Mouse (Mus musculus): ENCODE results near the gene Ddx55. TPM values are rescaled to one million over a fixed set of nuclear protein-coding genes. Genes with fewer than 3 reads are reported as not detected.

The Ddx55 gene
- polyA plus RNA-seq, 1 experiment from 2014 or later, result 17.3 TPM

DNA sequence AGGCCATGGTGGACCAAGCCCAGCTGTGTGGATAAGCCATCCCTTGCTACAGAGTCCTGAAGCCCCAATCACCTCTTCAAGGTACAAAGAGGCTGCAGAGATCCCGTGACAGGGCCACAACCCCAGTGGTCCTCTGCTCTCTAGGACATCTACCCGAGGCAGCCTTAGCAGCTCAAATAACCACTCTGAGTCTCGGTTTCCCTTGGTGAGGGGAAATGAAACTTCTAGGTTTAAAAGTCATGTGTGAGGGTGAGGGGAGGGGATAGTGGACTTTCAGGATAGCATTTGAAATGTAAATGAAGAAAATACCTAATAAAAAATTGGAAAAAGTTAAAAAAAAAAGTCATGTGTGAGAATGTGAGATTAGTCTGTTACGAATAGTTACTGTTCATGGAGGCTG is 31.1 kb upstream of the Ddx55 start:
- no peak overlapping the region for H3K9ac ChIP-seq (ENCODE audit: low read depth, low read length)
- no peak overlapping the region for H3K27ac ChIP-seq (ENCODE audit: low read depth, low read length)
- H3K4me3 ChIP-seq (ENCODE audit: low read length), result no peak overlapping the region
- H3K4me1 ChIP-seq (ENCODE audit: control insufficient read depth, insufficient read depth, low read length), result no peaks in the 10 kb centered on the region
- H3K9me3 ChIP-seq (ENCODE audit: control insufficient read depth, low read length), result 0 out of 2 replicates have a peak, but pooled peaks cover 3% of the 10 kb centered on the region
- H3K36me3 ChIP-seq (ENCODE audit: control insufficient read depth, insufficient read depth, low read length), result peaks cover 23% of the 10 kb centered on the region; the same call in 1 of the 2 replicates
- no peak for ATAC-seq (ENCODE audit: low FRiP score, low TSS enrichment)
- WGBS, result 67% methylated on average over 4 of the region's 4 CpGs
- no peaks in the 10 kb centered on the region for H3K27me3 ChIP-seq (ENCODE audit: control insufficient read depth, insufficient read depth, low read length)
- H3K4me2 ChIP-seq (replicated peaks; ENCODE audit: low read depth, low read length), result no peak overlapping the region

DNA sequence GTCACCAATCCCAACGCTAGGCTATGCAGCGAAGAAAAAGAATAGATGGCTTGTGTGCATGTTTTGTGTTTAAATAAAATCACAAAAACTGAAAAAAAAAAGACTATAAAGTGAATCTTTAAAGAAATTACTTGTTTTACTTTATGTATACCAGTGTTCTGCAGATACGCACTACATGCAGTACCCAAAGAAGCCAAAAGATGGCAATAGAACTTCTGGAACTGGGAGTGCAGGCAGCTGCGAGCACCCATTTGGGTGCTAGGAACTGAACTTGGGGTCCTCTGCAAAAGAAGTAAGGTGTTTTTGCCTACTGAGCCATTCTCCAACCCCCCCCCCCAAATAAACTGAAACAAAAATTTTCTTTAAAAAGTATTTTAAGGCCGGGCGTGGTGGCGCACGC is 29.6 kb upstream of the Ddx55 start:
- Histone ChIP-seq H3K4me1 (ENCODE audit: control insufficient read depth, insufficient read depth, low read length) (peaks cover under 1% of the 10 kb centered on the region), H3K4me3 (ENCODE audit: low read length) (no peak overlapping the region), H3K36me3 (ENCODE audit: control insufficient read depth, insufficient read depth, low read length) (peaks cover 20% of the 10 kb centered on the region; the same call in 1 of the 2 replicates), H3K9me3 (ENCODE audit: control insufficient read depth, low read length) (0 out of 2 replicates have a peak, but pooled peaks cover 3% of the 10 kb centered on the region), H3K9ac (ENCODE audit: low read depth, low read length) (no peak overlapping the region), H3K27ac (ENCODE audit: low read depth, low read length) (no peak overlapping the region), H3K4me2 (replicated peaks; ENCODE audit: low read depth, low read length) (no peak overlapping the region), H3K27me3 (ENCODE audit: control insufficient read depth, insufficient read depth, low read length) (no peaks in the 10 kb centered on the region)
- no peak for ATAC-seq (ENCODE audit: low FRiP score, low TSS enrichment)
- 96% methylated on average over 8 of the region's 8 CpGs for WGBS

DNA sequence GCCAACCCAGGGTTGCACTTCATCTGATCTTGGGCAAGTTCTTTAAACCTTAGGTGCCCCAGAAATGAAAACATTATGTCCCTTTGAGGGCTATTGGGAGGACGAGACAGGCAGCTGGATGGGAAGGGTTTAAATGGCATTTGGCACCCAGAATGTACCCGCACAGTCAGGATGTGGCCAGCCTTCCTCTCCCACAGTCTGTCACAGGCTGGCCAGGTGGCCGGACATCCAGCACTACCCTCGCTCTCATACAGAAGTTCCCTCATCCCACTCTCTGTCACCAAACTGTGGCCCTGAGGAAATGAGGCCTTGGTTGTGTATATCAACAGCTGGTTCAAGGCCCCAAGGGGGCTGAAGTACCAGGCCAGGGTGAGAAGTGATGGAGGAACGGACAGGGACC is 27.7 kb upstream of the Ddx55 start:
- Histone ChIP-seq H3K9me3 (ENCODE audit: control insufficient read depth, low read length) (0 out of 2 replicates have a peak, but pooled peaks cover 3% of the 10 kb centered on the region), H3K4me2 (replicated peaks; ENCODE audit: low read depth, low read length) (no peak overlapping the region), H3K9ac (ENCODE audit: low read depth, low read length) (no peak overlapping the region), H3K27ac (ENCODE audit: low read depth, low read length) (no peak overlapping the region), H3K4me1 (ENCODE audit: control insufficient read depth, insufficient read depth, low read length) (peaks cover 19% of the 10 kb centered on the region), H3K36me3 (ENCODE audit: control insufficient read depth, insufficient read depth, low read length) (peaks cover 12% of the 10 kb centered on the region; the same call in 1 of the 2 replicates), H3K27me3 (ENCODE audit: control insufficient read depth, insufficient read depth, low read length) (no peaks in the 10 kb centered on the region), H3K4me3 (ENCODE audit: low read length) (no peak overlapping the region)
- WGBS, result 90% methylated on average over 5 of the region's 5 CpGs
- no peak for ATAC-seq (ENCODE audit: low FRiP score, low TSS enrichment)

DNA sequence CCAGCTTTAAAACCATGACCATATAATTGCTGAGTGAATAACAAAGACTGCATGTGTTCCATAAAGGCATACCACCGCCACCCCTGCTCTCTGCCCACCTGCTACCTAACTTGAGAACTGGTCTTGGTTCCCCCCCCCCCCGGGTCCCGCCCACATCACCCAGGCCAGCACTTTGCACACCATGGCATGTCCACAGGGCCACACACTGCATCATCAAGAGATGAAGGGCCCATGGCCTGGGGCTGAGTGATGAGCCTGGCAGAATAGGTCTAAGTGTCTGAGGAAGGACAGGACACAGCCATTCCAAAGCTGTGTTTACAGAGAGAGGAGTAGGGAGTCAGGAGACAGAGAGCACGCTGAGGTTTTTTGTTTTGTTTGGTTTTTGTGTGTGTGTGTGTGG is 24.3 kb upstream of the Ddx55 start:
- WGBS, result 62% methylated on average over 4 of the region's 4 CpGs
- Histone ChIP-seq H3K4me3 (ENCODE audit: low read length) (peak overlapping the region; percentile 84; the same call in 1 of the 2 replicates), H3K9ac (ENCODE audit: low read depth, low read length) (peak overlapping the region; percentile 50), H3K36me3 (ENCODE audit: control insufficient read depth, insufficient read depth, low read length) (no peaks in the 10 kb centered on the region; the same call in 1 of the 2 replicates), H3K4me1 (ENCODE audit: control insufficient read depth, insufficient read depth, low read length) (peaks cover 37% of the 10 kb centered on the region), H3K27ac (ENCODE audit: low read depth, low read length) (peak overlapping the region; percentile 65; the same call in 1 of the 2 replicates), H3K4me2 (replicated peaks; ENCODE audit: low read depth, low read length) (peak overlapping the region; percentile 88), H3K27me3 (ENCODE audit: control insufficient read depth, insufficient read depth, low read length) (no peaks in the 10 kb centered on the region), H3K9me3 (ENCODE audit: control insufficient read depth, low read length) (no peaks in the 10 kb centered on the region)
- ATAC-seq (ENCODE audit: low FRiP score, low TSS enrichment), result no peak

DNA sequence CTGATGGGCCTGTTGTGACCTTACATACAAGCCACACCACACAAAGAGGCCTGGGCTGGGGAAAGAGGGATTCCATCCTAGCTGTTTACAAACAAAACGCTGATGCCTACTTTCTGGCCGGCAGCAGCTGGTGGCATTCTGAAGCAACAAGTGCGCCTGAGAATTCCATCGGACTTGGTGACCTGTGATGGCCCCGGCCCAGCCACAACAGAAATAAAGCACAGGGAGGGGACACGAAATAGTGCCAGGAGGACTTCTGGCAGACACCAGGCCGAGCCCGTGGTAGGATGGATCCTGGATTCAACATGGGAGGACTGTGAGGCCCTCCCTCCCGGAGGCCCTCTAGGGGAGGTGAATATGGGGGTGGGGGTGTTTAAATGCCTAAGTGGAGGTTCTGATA is 23.9 kb upstream of the Ddx55 start:
- Histone ChIP-seq H3K27ac (ENCODE audit: low read depth, low read length) (peak overlapping the region; percentile 65; the same call in 1 of the 2 replicates), H3K9ac (ENCODE audit: low read depth, low read length) (peak overlapping the region; percentile 50), H3K36me3 (ENCODE audit: control insufficient read depth, insufficient read depth, low read length) (no peaks in the 10 kb centered on the region; the same call in 1 of the 2 replicates), H3K4me3 (ENCODE audit: low read length) (peak overlapping the region; percentile 84), H3K27me3 (ENCODE audit: control insufficient read depth, insufficient read depth, low read length) (no peaks in the 10 kb centered on the region), H3K4me2 (replicated peaks; ENCODE audit: low read depth, low read length) (peak overlapping the region; percentile 88), H3K9me3 (ENCODE audit: control insufficient read depth, low read length) (no peaks in the 10 kb centered on the region), H3K4me1 (ENCODE audit: control insufficient read depth, insufficient read depth, low read length) (peaks cover 37% of the 10 kb centered on the region)
- ATAC-seq (ENCODE audit: low FRiP score, low TSS enrichment), result no peak
- 23% methylated on average over 9 of the region's 9 CpGs for WGBS

DNA sequence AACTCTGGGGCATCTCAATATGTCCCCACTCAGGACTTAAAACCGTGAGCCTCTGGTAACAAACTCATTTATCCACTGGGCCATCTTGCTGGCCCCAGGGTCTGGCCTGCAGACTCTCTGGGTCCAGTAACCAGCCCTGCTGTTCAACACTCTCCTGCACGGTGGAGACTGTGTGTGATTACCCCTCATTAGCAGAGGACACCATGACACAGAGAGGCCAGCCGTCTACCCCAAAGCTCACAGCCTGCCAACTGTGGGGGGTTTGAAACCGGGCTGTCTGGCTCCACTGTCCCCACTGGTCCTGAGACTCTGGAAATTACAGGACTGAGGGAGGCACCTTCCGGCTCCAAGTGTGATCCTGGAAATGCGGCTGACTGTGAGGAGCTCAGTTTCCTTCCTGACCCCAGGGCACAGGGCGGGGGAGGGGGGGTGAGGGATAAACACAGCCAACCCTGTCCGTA is 23.4 kb upstream of the Ddx55 start:
- 11% methylated on average over 8 of the region's 8 CpGs for WGBS
- 0 out of 2 replicates have a peak, but pooled peaks have one; percentile 2 for ATAC-seq (ENCODE audit: low FRiP score, low TSS enrichment)

DNA sequence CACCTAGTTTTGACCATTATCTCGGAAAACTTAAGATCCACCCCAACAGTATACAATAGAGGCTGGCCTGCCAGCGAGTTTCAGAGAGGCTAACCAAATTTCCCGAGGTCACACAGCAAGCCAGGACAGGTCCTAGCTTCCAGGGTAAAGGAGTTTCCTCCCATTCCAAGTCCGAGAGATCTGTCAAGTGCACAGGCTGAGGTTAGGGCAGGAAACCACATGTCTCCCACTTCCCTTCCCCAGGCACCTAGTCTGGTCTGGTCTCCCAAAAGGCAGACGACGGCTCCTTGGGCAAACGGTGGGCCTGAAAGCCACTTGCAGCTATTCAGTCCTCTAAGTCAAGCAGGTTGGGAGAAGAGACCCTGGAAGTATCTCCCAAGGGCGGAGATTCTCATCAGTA is 23.0 kb upstream of the Ddx55 start:
- H3K4me1 ChIP-seq (ENCODE audit: control insufficient read depth, insufficient read depth, low read length), result peaks cover 37% of the 10 kb centered on the region
- no peak for ATAC-seq (ENCODE audit: low FRiP score, low TSS enrichment)
- H3K9ac ChIP-seq (ENCODE audit: low read depth, low read length), result peak overlapping the region; percentile 50; the same call in 1 of the 2 replicates
- peak overlapping the region; percentile 84 for H3K4me3 ChIP-seq (ENCODE audit: low read length)
- no peaks in the 10 kb centered on the region for H3K27me3 ChIP-seq (ENCODE audit: control insufficient read depth, insufficient read depth, low read length)
- H3K27ac ChIP-seq (ENCODE audit: low read depth, low read length), result peak overlapping the region; percentile 65; the same call in 1 of the 2 replicates
- no peaks in the 10 kb centered on the region for H3K9me3 ChIP-seq (ENCODE audit: control insufficient read depth, low read length)
- no peaks in the 10 kb centered on the region; the same call in 1 of the 2 replicates for H3K36me3 ChIP-seq (ENCODE audit: control insufficient read depth, insufficient read depth, low read length)
- peak overlapping the region; percentile 88 for H3K4me2 ChIP-seq (replicated peaks; ENCODE audit: low read depth, low read length)
- 42% methylated on average over 8 of the region's 8 CpGs for WGBS

More for the DNA sequence above, 23.4 kb upstream of the Ddx55 start:
- Histone ChIP-seq H3K36me3 (ENCODE audit: control insufficient read depth, insufficient read depth, low read length) (no peaks in the 10 kb centered on the region; the same call in 1 of the 2 replicates), H3K4me2 (replicated peaks; ENCODE audit: low read depth, low read length) (peak overlapping the region; percentile 88), H3K4me3 (ENCODE audit: low read length) (peak overlapping the region; percentile 84), H3K9me3 (ENCODE audit: control insufficient read depth, low read length) (no peaks in the 10 kb centered on the region), H3K27me3 (ENCODE audit: control insufficient read depth, insufficient read depth, low read length) (no peaks in the 10 kb centered on the region), H3K9ac (ENCODE audit: low read depth, low read length) (peak overlapping the region; percentile 50; the same call in 1 of the 2 replicates), H3K4me1 (ENCODE audit: control insufficient read depth, insufficient read depth, low read length) (peaks cover 37% of the 10 kb centered on the region), H3K27ac (ENCODE audit: low read depth, low read length) (peak overlapping the region; percentile 65; the same call in 1 of the 2 replicates)

DNA sequence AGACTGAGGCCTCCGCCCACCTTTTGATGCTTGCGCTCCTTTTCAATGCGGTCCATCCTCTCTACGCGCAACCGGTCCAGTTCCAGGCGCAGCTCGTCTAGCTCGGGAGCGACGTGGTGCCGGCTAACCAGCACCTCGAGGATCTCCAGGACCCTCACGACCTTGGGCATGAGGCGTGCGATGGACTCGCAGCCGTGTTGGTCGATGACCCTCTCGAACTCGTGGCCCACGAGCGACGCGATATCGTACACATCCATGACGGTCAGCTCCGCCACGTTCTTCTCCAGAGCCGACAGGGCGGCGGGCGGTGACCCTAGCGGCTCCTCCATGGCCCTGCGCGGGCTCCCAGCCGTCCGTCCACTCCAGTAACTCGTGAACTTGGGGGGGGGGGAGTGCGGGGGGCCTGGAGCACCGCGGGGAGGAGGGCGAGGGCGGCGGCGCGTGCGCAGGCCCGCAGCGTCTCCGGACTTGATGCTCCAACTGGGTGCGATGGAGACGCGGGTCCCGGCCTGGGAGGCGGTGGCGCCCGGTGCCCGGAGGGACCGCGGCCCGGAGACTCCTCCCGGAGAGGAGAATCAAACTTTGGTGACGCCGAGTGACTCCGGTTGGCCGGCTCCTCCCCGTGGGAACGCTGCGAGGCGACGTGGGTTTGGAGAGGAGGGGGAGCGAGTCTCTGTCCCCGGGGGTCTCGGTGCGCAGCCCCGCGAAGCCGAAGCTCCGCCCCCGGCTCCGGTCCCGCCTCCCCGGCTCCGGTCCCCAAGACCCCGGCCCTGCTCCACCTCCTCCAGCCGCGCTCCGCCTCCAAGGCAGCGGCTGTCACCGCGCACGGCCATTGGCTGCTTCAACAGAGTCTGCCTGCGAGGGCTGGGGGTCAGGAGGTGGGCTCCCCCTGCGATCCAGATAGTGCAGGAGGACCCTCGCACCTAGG is 21.7 kb upstream of the Ddx55 start, which contains the start of gene Rilpl1:
Gene Rilpl1 (minus strand): TSS at position 737 of the 928 bp plus-strand sequence.
- WGBS, result under 1% methylated on average over 81 of the region's 96 CpGs
- Histone ChIP-seq H3K9me3 (ENCODE audit: control insufficient read depth, low read length) (no peaks in the 10 kb centered on the region), H3K27ac (ENCODE audit: low read depth, low read length) (peak within 1 kb of the TSS; percentile 81), H3K27me3 (ENCODE audit: control insufficient read depth, insufficient read depth, low read length) (no peaks in the 10 kb centered on the region), H3K4me2 (replicated peaks; ENCODE audit: low read depth, low read length) (peak within 1 kb of the TSS; percentile 88), H3K36me3 (ENCODE audit: control insufficient read depth, insufficient read depth, low read length) (no peaks in the 10 kb centered on the region), H3K4me3 (ENCODE audit: low read length) (peak within 1 kb of the TSS; percentile 84), H3K4me1 (ENCODE audit: control insufficient read depth, insufficient read depth, low read length) (peaks cover 37% of the 10 kb centered on the region), H3K9ac (ENCODE audit: low read depth, low read length) (peak within 1 kb of the TSS; percentile 82)
- peak; percentile 88 for ATAC-seq (ENCODE audit: low FRiP score, low TSS enrichment)

Measured in kidney, embryonic 14.5 days (tissue).